Mouse (Mus musculus) olfactory bulb, adult 2 months (tissue): Measurements from ENCODE around the gene Spn. TPM values are rescaled to one million over a fixed set of nuclear protein-coding genes. Genes with fewer than 3 reads are reported as not detected.
A peak's percentile ranks its signal among the peaks of the same experiment; 100 is the strongest.

Source experiments
- H3K27ac ChIP-seq: fragments of 200-500 bp; 2 replicates; pipeline ENCODE4 v1.5.1; 2012; ENCODE audit warnings: low read depth, low read length; ENCODE audit not compliant: insufficient read depth
- H3K4me1 ChIP-seq: fragments of 200-500 bp; 2 replicates; pipeline ENCODE4 v1.6.1; 2012; ENCODE audit warnings: low read length; ENCODE audit not compliant: control insufficient read depth, insufficient read depth
- H3K4me3 ChIP-seq: fragments of 200-500 bp; 2 replicates; pipeline ENCODE4 v1.5.1; 2012; ENCODE audit warnings: mild to moderate bottlenecking, low read depth, low read length, moderate library complexity; ENCODE audit not compliant: insufficient read depth
- CTCF ChIP-seq: fragments of 200-500 bp; IDR thresholded peaks from 2 replicates; pipeline ENCODE4 v1.5.1; 2012; ENCODE audit warnings: low read depth, mild to moderate bottlenecking, low read length, moderate library complexity; ENCODE audit not compliant: insufficient read depth
- POLR2A ChIP-seq: fragments of 200-500 bp; IDR thresholded peaks from 2 replicates; pipeline ENCODE4 v1.6.1; 2012; ENCODE audit warnings: mild to moderate bottlenecking, low read depth, low read length, moderate library complexity; ENCODE audit not compliant: insufficient read depth
- WGBS: fragments of 180-500 bp; shearing (Covaris S2); methylation state at CpG from one replicate; pipeline ENCODE4 v1.1.7; 2018; 5-methylcytosine and 5-hydroxymethylcytosine counted together
- polyA plus RNA-seq: library from polyadenylated mRNA; stranded (reverse); fragments of >200 nt; gene quantifications from 2 replicates; pipeline ENCODE4 v1.2.4, GENCODE M21; 2012; ENCODE audit warnings: low replicate concordance; ENCODE audit not compliant: missing spikeins, insufficient read depth, insufficient read length

The Spn gene
- polyA plus RNA-seq, 1 experiment: not detected

DNA sequence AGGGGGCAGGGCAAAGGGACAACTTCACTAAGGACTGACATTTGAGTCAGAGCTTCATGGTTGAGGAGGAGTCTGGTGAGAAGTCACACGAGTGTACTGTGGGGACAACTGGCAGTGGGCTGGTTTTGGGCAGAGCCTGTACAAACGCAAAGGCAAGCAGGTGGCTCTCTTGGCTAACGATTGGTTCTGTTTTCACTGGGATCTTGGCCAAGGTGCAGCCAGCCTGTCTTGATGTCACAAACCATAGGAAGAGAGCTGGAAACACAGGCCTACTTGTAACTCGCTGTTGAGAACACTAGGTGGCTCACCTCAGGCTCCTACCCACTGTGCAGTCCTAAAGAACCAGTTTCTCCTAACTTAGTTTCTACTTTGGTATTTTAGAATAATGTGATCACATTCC, 8.0 kb downstream of the Spn start:
- no peak overlapping the region for H3K27ac ChIP-seq
- TF ChIP-seq CTCF (no peak), POLR2A (no peak)
- no peak overlapping the region for H3K4me3 ChIP-seq
- H3K4me1 ChIP-seq: no peaks in the 10 kb centered on the region
- 5% methylated on average over 4 of the region's 4 CpGs for WGBS

GRCm38 (mm10) chr7:127121911-127122270, 15.7 kb downstream of the Spn start, which contains the start of gene Qprt:
TSS of gene Qprt (minus strand) at chr7:127122226.
- Histone ChIP-seq H3K4me3 (no peak within 1 kb of the TSS), H3K4me1 (peaks cover 7% of the 10 kb centered on the region), H3K27ac (no peak within 1 kb of the TSS)
- 31% methylated on average over 7 of the region's 7 CpGs for WGBS
- no peak for TF ChIP-seq POLR2A
- no peak for TF ChIP-seq CTCF

DNA sequence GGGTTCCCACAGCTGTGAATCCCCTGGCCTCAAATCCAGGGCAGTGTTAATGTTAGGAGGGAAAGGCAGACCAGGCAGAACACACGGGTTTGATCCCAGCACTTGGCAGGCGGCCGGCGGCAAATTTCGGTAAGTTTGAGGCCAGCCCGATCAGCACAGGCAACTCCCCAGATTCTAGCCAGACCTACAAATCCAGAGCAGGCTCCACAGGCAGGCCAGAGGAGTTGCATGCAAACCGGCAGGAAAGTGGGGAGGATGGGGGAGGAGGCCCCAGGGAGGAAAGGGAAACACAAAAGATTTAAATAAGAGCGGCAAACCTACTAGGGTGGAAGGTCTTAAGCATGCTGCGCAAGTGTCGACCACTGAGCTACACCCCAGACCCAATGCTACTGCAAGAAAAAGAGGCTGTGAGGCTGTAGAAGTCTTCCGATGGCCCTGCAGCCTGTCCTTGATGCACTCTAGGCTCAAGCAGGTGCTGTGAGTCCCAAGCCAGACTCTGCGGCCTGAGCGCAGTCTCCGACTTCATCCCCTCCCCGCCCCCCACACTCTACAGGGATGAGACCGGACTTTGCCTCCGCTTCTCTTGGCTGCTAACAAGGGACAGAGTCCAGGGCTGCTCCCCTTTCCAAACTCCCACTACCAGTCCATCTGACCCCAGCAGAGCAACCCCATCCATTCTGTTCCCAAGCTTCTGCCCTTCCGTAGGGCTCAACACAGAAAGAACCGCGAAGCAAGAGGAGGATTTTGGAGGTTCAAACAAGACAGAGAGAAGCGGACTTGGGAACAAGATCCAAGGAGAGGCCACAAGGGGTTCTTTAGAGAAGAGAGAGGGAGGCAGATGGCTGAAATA, 16.3 kb downstream of the Spn start:
- 38% methylated on average over 21 of the region's 21 CpGs for WGBS
- TF ChIP-seq POLR2A (no peak), CTCF (no peak)
- Histone ChIP-seq H3K27ac (no peak overlapping the region), H3K4me3 (no peak overlapping the region), H3K4me1 (peaks cover 11% of the 10 kb centered on the region)

DNA sequence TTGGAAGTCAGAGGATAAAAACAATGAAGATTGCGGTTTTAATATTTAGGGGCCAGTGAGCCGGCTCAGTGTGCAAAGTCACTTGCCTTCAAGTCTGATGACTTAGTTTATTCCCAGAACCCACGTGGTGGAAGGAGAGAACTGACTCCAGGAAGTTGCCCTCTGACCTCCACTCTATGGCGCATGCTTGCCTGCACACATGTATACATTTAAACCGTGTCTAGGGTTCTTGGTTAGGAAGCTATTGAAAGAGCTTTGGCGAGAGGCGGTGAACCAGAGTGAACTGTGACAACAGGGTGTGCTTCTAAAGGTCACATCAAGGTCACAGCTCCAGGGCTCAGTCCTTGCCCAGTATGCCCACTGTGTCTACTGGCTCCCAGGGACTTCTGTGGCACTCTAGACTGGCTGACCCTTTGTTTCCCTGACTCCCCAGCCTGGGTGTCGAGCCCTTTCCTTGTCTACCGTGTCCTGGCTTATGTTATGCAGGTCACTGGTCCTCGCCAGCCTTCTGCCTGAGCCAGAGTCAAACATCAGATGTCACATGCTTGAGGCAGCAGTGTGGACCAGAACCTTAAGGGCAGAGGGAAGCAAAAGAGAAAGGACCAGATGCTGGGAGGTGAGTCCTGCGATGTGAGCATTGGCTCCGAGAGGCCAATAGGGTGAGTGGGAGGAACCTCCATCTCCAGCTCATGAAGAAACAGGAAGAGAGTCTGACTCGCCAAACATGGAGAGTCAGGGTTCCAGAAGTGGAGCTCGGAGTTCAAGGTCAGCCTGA, 18.8 kb downstream of the Spn start:
- TF ChIP-seq POLR2A (no peak), CTCF (no peak)
- Histone ChIP-seq H3K4me3 (no peak overlapping the region), H3K27ac (no peak overlapping the region), H3K4me1 (peaks cover 16% of the 10 kb centered on the region)
- 76% methylated on average over 14 of the region's 14 CpGs for WGBS

DNA sequence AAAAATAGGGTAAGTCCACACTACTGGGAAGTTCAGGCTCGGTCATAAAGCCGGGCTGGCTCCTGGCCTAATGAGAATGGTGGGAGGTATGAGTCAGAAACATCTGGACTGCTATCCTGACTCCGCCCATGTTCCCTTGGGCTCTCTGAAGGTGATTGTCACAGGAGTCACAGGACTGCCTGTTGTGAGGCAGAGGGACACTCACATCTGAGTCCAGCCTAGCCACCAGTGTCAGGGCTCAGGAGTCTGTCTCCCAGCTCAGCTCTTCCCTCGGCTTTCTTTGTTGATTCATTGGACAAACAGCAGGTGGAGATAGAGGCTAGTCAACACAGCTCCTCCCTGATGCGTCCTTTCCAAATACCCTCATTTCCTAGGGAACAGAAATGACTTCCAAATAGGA, 19.7 kb downstream of the Spn start:
- 36% methylated on average over 5 of the region's 5 CpGs for WGBS
- Histone ChIP-seq H3K27ac (no peak overlapping the region), H3K4me1 (peaks cover 16% of the 10 kb centered on the region), H3K4me3 (no peak overlapping the region)
- TF ChIP-seq POLR2A (no peak), CTCF (no peak)

- H3K4me3 ChIP-seq: no peak overlapping the region
- peaks cover 23% of the 10 kb centered on the region for H3K4me1 ChIP-seq
- peak overlapping the region; percentile 35; the same call in 1 of the 2 replicates for H3K27ac ChIP-seq
- TF ChIP-seq CTCF (no peak), POLR2A (no peak)
- WGBS: 33% methylated on average over 11 of the region's 11 CpGs
Observed at GRCm38 (mm10) chr7:127116331-127116935, 21.2 kb downstream of the Spn start.

GRCm38 (mm10) chr7:127114920-127115319, 22.7 kb downstream of the Spn start:
- WGBS: 90% methylated on average over 11 of the region's 11 CpGs
- no peak overlapping the region for H3K27ac ChIP-seq
- no peak for TF ChIP-seq CTCF
- TF ChIP-seq POLR2A: no peak
- H3K4me3 ChIP-seq: no peak overlapping the region
- peaks cover 25% of the 10 kb centered on the region for H3K4me1 ChIP-seq

DNA sequence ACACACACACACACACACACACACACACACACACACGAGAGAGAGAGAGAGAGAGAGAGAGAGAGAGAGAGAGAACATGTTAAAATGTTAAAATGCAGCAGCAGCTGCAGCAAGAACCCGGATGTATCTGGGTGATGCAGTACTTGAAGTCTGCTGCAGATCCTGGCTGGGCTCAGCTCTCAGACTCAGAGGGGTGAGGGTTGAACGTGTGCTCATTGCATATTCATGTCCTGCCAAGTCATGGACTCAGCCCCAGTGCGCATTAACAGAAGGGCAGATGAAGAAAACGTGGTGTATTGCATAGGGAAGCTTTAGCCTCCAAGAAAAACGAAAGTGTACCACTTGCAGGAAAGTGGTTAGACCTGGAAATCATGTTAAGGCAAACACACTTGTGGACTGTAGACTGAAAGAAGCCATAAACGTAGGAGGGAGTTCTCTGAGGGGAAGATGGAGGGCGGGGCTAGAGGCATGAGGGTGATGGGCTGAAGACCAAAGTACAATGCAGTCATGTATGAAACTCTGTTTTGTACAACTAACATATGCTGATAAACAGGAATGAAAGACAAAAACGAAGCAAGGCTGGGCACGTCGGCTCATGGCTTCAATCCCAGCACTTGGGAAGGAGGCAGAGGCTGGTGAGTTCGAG, 23.9 kb downstream of the Spn start:
- TF ChIP-seq POLR2A (no peak), CTCF (no peak)
- Histone ChIP-seq H3K27ac (no peak overlapping the region), H3K4me1 (peaks cover 25% of the 10 kb centered on the region), H3K4me3 (no peak overlapping the region)
- 42% methylated on average over 12 of the region's 12 CpGs for WGBS
